Mouse (Mus musculus) adrenal gland, postnatal 0 days (tissue): ENCODE measurements around the gene 9130230L23Rik. TPM values are rescaled to one million over a fixed set of nuclear protein-coding genes. Genes with fewer than 3 reads are reported as not detected.

Experiments used
- microRNA-seq: library from miRNA; unstranded; fragments of <30 nt; microRNA quantifications from one replicate; pipeline ENCODE4, GENCODE M21; 2016; ENCODE audit warnings: borderline replicate concordance; ENCODE audit not compliant: insufficient number of aligned reads
- polyA plus RNA-seq: library from polyadenylated mRNA; unstranded; fragments of >200 nt; fragmentation: Nextera tagmentation; extraction: Ambion mirVana; gene quantifications from 2 replicates; pipeline ENCODE4 v1.2.1, GENCODE M21; 2015

9130230L23Rik gene
- polyA plus RNA-seq, result 0.19 TPM in 1 of 2 replicates, not detected in the other

GRCm38 (mm10) chr5:66004134-66004925 is at the start of gene 9130230L23Rik:
TSS of gene 9130230L23Rik (minus strand) at chr5:66004285.

GRCm38 (mm10) chr5:65934783-65935182 is 69.3 kb downstream of the 9130230L23Rik start, which contains the start of gene Chrna9:
TSS of gene Chrna9 (plus strand) at chr5:65934921.

Small RNA genes within 50 kb of the gene (microRNA-seq; reads per million reads assigned to microRNA genes)
- gene Gm25952, result not detected

Other genes starting within 250 kb of the 9130230L23Rik start
- gene N4bp2, start 240.8 kb downstream of the 9130230L23Rik start, polyA plus RNA-seq, result 7.5 and 8.7 TPM in 2 replicates
- gene Rhoh, start 143.1 kb downstream of the 9130230L23Rik start, polyA plus RNA-seq, result 1.4 and 1.5 TPM in 2 replicates
- gene Chrna9, start 69.4 kb downstream of the 9130230L23Rik start, polyA plus RNA-seq, result 0.23 and 0.65 TPM in 2 replicates
- gene Rbm47, start 168.8 kb upstream of the 9130230L23Rik start, polyA plus RNA-seq, result 15.6 and 53.1 TPM in 2 replicates